ENCODE assay signal across 22 mouse cellular contexts in genomic region chr6:52215070-52215469, GRCm38 (mm10). TPM values are rescaled to one million over a fixed set of nuclear protein-coding genes. Genes with fewer than 3 reads are reported as not detected.
DNase-seq lines count a peak whose midpoint lies in the region; ATAC-seq and TF ChIP-seq lines count a peak whose summit lies in the region.
"Had no signal": no experiment of that assay in that cellular context is flagged by ENCODE, and none has a peak within 500 bp of the region (broad histone marks: within the 10 kb centered on the region; RNA-seq: fewer than 3 reads in every experiment).

No protein-coding gene starts in this region.

- no peaks in the 10 kb centered on the region for H3K27me3 ChIP-seq in kidney, postnatal 0 days (ENCODE audit: insufficient read depth, low read length)
- no peaks in the 10 kb centered on the region for H3K27me3 ChIP-seq in myocyte (ENCODE audit: control insufficient read depth, insufficient read depth, insufficient read length)

- H3K4me1 ChIP-seq in kidney, postnatal 0 days (replicated peaks; ENCODE audit: insufficient read depth, low read length) = peaks cover 52% of the 10 kb centered on the region

- peak overlapping the region; percentile 62; the same call in 1 of the 2 replicates for H3K4me3 ChIP-seq in kidney, postnatal 0 days (replicated peaks; ENCODE audit: low read depth, low read length)
- H3K4me3 ChIP-seq in myocyte = peak overlapping the region; percentile 89
- H3K4me3 ChIP-seq: heart, embryonic 15.5 days had no signal

- no peak for ATAC-seq in kidney, postnatal 0 days (replicated peaks; ENCODE audit: low FRiP score, low read depth)
- ATAC-seq in inflammation-experienced regulatory T-cells, adult 6 months = no peak
- ATAC-seq: forebrain, embryonic 16.5 days; hindbrain, embryonic 16.5 days had no signal

- TF ChIP-seq CTCF in kidney, postnatal 0 days (IDR thresholded peaks at IDR 0.05; ENCODE audit: low read depth) = no peak

- H3K27ac ChIP-seq in kidney, postnatal 0 days = no peak overlapping the region
- H3K27ac ChIP-seq: heart, embryonic 15.5 days; lung, embryonic 15.5 days had no signal

- no peaks in the 10 kb centered on the region for H3K36me3 ChIP-seq in kidney, postnatal 0 days (ENCODE audit: insufficient read depth, low read length)
- no peaks in the 10 kb centered on the region for H3K36me3 ChIP-seq in myocyte (ENCODE audit: control insufficient read depth, insufficient read depth)
- H3K36me3 ChIP-seq: heart, embryonic 15.5 days; lung, embryonic 15.5 days had no signal

- H3K9ac ChIP-seq in kidney, postnatal 0 days (ENCODE audit: low read depth, low read length) = 0 out of 2 replicates have a peak overlapping the region, but pooled peaks have one; percentile 33
- H3K9ac ChIP-seq: heart, embryonic 15.5 days; lung, embryonic 15.5 days had no signal

- peak; percentile 3 for DNase-seq in gastrocnemius, adult 18-20 months (ENCODE audit: low spot score)
- no peak for DNase-seq in gastrocnemius, postnatal 14 days
- peak; percentile 20 for DNase-seq in ES-CJ7 (ENCODE audit: low read depth, low spot score)
- DNase-seq in kidney, postnatal 0 days (ENCODE audit: low spot score) = no peak
- DNase-seq in frontal cortex, adult 2 months (ENCODE audit: extremely low spot score in 1 of 2, low spot score in 1 of 2) = no peak
- DNase-seq in thymus, postnatal 14 days = no peak
- DNase-seq: cerebellum, adult 2 months; gastrocnemius, postnatal 36 days; right cerebral cortex, postnatal 4 days had no signal

- H3K4me2 ChIP-seq in kidney, postnatal 0 days (ENCODE audit: low read length) = peak overlapping the region; percentile 89
- H3K4me2 ChIP-seq in myocyte (ENCODE audit: low read depth) = peak overlapping the region; percentile 88

- TF ChIP-seq POLR2A in myocyte (IDR thresholded peaks at IDR 0.05; ENCODE audit: insufficient read length, low read depth) = no peak

- peaks cover 30% of the 10 kb centered on the region for H3K79me2 ChIP-seq in myocyte (ENCODE audit: control insufficient read depth, insufficient read depth)

- intact Hi-C loops in gastrocnemius, postnatal 14 days (cut with DNase I; ENCODE audit: low total_unique reads) = no loop called here

- 42% methylated on average over 3 of the region's 3 CpGs for WGBS in kidney, postnatal 0 days

- no peaks in the 10 kb centered on the region for H3K9me3 ChIP-seq in kidney, postnatal 0 days (replicated peaks; ENCODE audit: low read length)
- H3K9me3 ChIP-seq: heart, embryonic 15.5 days; lung, embryonic 15.5 days had no signal

- no peak overlapping the region for H3ac ChIP-seq in myocyte (ENCODE audit: control insufficient read depth, insufficient read length)

TF ChIP-seq in myocyte, 11 proteins besides CTCF, POLR2A, EP300 and RAD21:
- no peak for TF ChIP-seq REST (IDR thresholded peaks at IDR 0.05; ENCODE audit: insufficient read depth, insufficient read length)
TF ChIP-seq in myocyte: peak in this region for 0.

RNA-seq across cellular contexts. Expression of gene Gm28308, which starts 1.9 kb away (rescaled TPM):
- under 1 TPM in 1 of 2 experiments, not detected in 1; 0.39 TPM for total RNA-seq in gastrocnemius, adult 18-20 months (2021)
- total RNA-seq in gastrocnemius, postnatal 14 days (2021) = under 1 TPM in 1 of 2 experiments, not detected in 1; 0.51 TPM
- polyA plus RNA-seq in kidney, postnatal 0 days (2015; fragmentation: Nextera tagmentation; extraction: Ambion mirVana) = 0.66 and 2.1 TPM in 2 replicates
- polyA plus RNA-seq in myocyte (2012; fragmentation: generic; extraction: Trizol) = 0.52 TPM
- not detected in 2 replicates for polyA plus RNA-seq in frontal cortex, adult 2 months (2012; rRNA removed)
- polyA plus RNA-seq in inflammation-experienced regulatory T-cells, adult 6 months (2017; shearing (Covaris generic)) = not detected
- total RNA-seq: adrenal gland, adult 18-20 months; layer of hippocampus, postnatal 10 days; left cerebral cortex, postnatal 36 days; megakaryocyte progenitor cell, adult 5-6 weeks; midbrain, postnatal 0 days had no signal
- polyA plus RNA-seq: brain, embryonic 14.5 days; cerebellum, adult 2 months; cortical plate, adult 2 months; forebrain, embryonic 16.5 days; heart, embryonic 15.5 days; hindbrain, embryonic 16.5 days; lung, embryonic 15.5 days; midbrain, postnatal 0 days had no signal

RNA-seq across cellular contexts. Expression of gene Hoxa3, which starts 1.9 kb away (rescaled TPM):
- 1 to 10 TPM; 1.6 to 3.0 TPM for total RNA-seq in gastrocnemius, adult 18-20 months (2021)
- total RNA-seq in gastrocnemius, postnatal 14 days (2021) = 1 to 10 TPM; 2.4 to 3.1 TPM
- polyA plus RNA-seq in kidney, postnatal 0 days (2015; fragmentation: Nextera tagmentation; extraction: Ambion mirVana) = 4.8 and 6.0 TPM in 2 replicates
- 1.0 TPM for polyA plus RNA-seq in myocyte (2012; fragmentation: generic; extraction: Trizol)
- not detected in 2 replicates for polyA plus RNA-seq in frontal cortex, adult 2 months (2012; rRNA removed)
- not detected for polyA plus RNA-seq in inflammation-experienced regulatory T-cells, adult 6 months (2017; shearing (Covaris generic))
- total RNA-seq: layer of hippocampus, postnatal 10 days; left cerebral cortex, postnatal 36 days had no signal
- polyA plus RNA-seq: cortical plate, adult 2 months; forebrain, embryonic 16.5 days; midbrain, postnatal 0 days had no signal

RNA-seq across cellular contexts. Expression of gene Hoxa6, which starts 6.5 kb away (rescaled TPM):
- 1 to 10 TPM; 2.0 to 2.1 TPM for total RNA-seq in gastrocnemius, adult 18-20 months (2021)
- total RNA-seq in gastrocnemius, postnatal 14 days (2021) = 1 to 10 TPM in 1 of 2 experiments, under 1 TPM in 1; 0.74 to 1.3 TPM
- 2.8 and 3.0 TPM in 2 replicates for polyA plus RNA-seq in kidney, postnatal 0 days (2015; fragmentation: Nextera tagmentation; extraction: Ambion mirVana)
- polyA plus RNA-seq in myocyte (2012; fragmentation: generic; extraction: Trizol) = 0.88 TPM
- not detected in 2 replicates for polyA plus RNA-seq in frontal cortex, adult 2 months (2012; rRNA removed)
- not detected for polyA plus RNA-seq in inflammation-experienced regulatory T-cells, adult 6 months (2017; shearing (Covaris generic))
- total RNA-seq: layer of hippocampus, postnatal 10 days; left cerebral cortex, postnatal 36 days; midbrain, postnatal 0 days had no signal
- polyA plus RNA-seq: cortical plate, adult 2 months; forebrain, embryonic 16.5 days; heart, embryonic 15.5 days; midbrain, postnatal 0 days had no signal

RNA-seq across cellular contexts. Expression of gene Hoxa7, which starts 6.6 kb away (rescaled TPM):
- 1 to 10 TPM; 4.7 to 5.0 TPM for total RNA-seq in gastrocnemius, adult 18-20 months (2021)
- total RNA-seq in gastrocnemius, postnatal 14 days (2021) = 1 to 10 TPM; 6.3 to 7.3 TPM
- polyA plus RNA-seq in kidney, postnatal 0 days (2015; fragmentation: Nextera tagmentation; extraction: Ambion mirVana) = 29.7 and 31.7 TPM in 2 replicates
- polyA plus RNA-seq in myocyte (2012; fragmentation: generic; extraction: Trizol) = 11.9 TPM
- polyA plus RNA-seq in frontal cortex, adult 2 months (2012; rRNA removed) = 0.17 TPM in 1 of 2 replicates, not detected in the other
- polyA plus RNA-seq in inflammation-experienced regulatory T-cells, adult 6 months (2017; shearing (Covaris generic)) = not detected
- total RNA-seq: layer of hippocampus, postnatal 10 days; left cerebral cortex, postnatal 36 days; midbrain, postnatal 0 days had no signal
- polyA plus RNA-seq: cortical plate, adult 2 months; forebrain, embryonic 16.5 days; midbrain, postnatal 0 days had no signal

RNA-seq across cellular contexts. Expression of gene Hoxa5, which starts 10.7 kb away (rescaled TPM):
- total RNA-seq in gastrocnemius, adult 18-20 months (2021) = 1 to 10 TPM; 2.0 to 2.1 TPM
- total RNA-seq in gastrocnemius, postnatal 14 days (2021) = 1 to 10 TPM; 1.9 to 2.5 TPM
- polyA plus RNA-seq in kidney, postnatal 0 days (2015; fragmentation: Nextera tagmentation; extraction: Ambion mirVana) = 9.7 and 10.4 TPM in 2 replicates
- 1.6 TPM for polyA plus RNA-seq in myocyte (2012; fragmentation: generic; extraction: Trizol)
- 0.11 TPM in 1 of 2 replicates, not detected in the other for polyA plus RNA-seq in frontal cortex, adult 2 months (2012; rRNA removed)
- polyA plus RNA-seq in inflammation-experienced regulatory T-cells, adult 6 months (2017; shearing (Covaris generic)) = not detected
- total RNA-seq: layer of hippocampus, postnatal 10 days; left cerebral cortex, postnatal 36 days had no signal
- polyA plus RNA-seq: cortical plate, adult 2 months; forebrain, embryonic 16.5 days; midbrain, postnatal 0 days had no signal

Comparison
In these comparisons a context has a peak if more than half of its experiments do, and no peak if none do; other contexts are left out.
1. DNase-seq: peak in gastrocnemius, adult 18-20 months (single experiment) and ES-CJ7 (single experiment); none in gastrocnemius, postnatal 14 days (single experiment), kidney, postnatal 0 days (single experiment), frontal cortex, adult 2 months (0 of 2) and thymus, postnatal 14 days (single experiment).